Mouse (Mus musculus) common myeloid progenitor, adult 5-6 weeks (primary cell): ENCODE measurements around the gene Ttc9c. TPM values are rescaled to one million over a fixed set of nuclear protein-coding genes. Genes with fewer than 3 reads are reported as not detected.

Source experiments
- ATAC-seq: replicated peaks from 2 replicates; pipeline ENCODE4 v1.8.0; 2016; ENCODE audit warnings: low read depth, mild to moderate bottlenecking, moderate TSS enrichment, inconsistent platforms; ENCODE audit not compliant: poor library complexity, severe bottlenecking
- total RNA-seq: library from RNA; stranded (forward); fragments of 200-1000, 187-1606 nt; gene quantifications from 2 replicates; pipeline ENCODE4 v1.2.3, GENCODE M21; 2017

The Ttc9c gene
- total RNA-seq, 1 experiment from 2014 or later: 65.7 TPM

- peak; percentile 100 for ATAC-seq
Observed at GRCm38 (mm10) chr19:8786008-8786781, 32.9 kb downstream of the Ttc9c start, which contains the start of gene Taf6l. Taf6l (minus strand) TSS chr19:8786417.

- ATAC-seq: no peak
Observed at GRCm38 (mm10) chr19:8774951-8775421, 44.1 kb downstream of the Ttc9c start.

GRCm38 (mm10) chr19:8774086-8774835 lies 44.9 kb downstream of the Ttc9c start, which contains the start of gene Tmem179b:
Tmem179b (minus strand) TSS chr19:8774467.
- peak; percentile 80 for ATAC-seq

- ATAC-seq: no peak
Observed at GRCm38 (mm10) chr19:8773409-8773808, 45.7 kb downstream of the Ttc9c start.

- no peak for ATAC-seq
Observed at GRCm38 (mm10) chr19:8772996-8773395, 46.1 kb downstream of the Ttc9c start.

GRCm38 (mm10) chr19:8770567-8771270 lies 48.4 kb downstream of the Ttc9c start, which contains the start of gene Tmem223:
Tmem223 (plus strand) TSS chr19:8770996.
- ATAC-seq: peak; percentile 66

GRCm38 (mm10) chr19:8765562-8765961 lies 53.6 kb downstream of the Ttc9c start:
- no peak for ATAC-seq

- ATAC-seq: no peak
Observed at GRCm38 (mm10) chr19:8763276-8763675, 55.9 kb downstream of the Ttc9c start.

- no peak for ATAC-seq
Observed at GRCm38 (mm10) chr19:8760757-8761156, 58.4 kb downstream of the Ttc9c start.

Other genes with a start within 250 kb of the Ttc9c start
- gene Slc22a8, start 228.1 kb downstream of the Ttc9c start, total RNA-seq: not detected in 2 replicates
- gene Slc22a6, start 201.3 kb downstream of the Ttc9c start, total RNA-seq: not detected in 2 replicates
- gene Chrm1, start 155.5 kb downstream of the Ttc9c start, total RNA-seq: not detected in 2 replicates
- gene Slc3a2, start 96.0 kb downstream of the Ttc9c start, total RNA-seq: 124 and 150 TPM in 2 replicates
- gene Wdr74, start 83.5 kb downstream of the Ttc9c start, total RNA-seq: 121 and 149 TPM in 2 replicates
- 1.5 and 5.8 TPM in 2 replicates for gene 1700092M07Rik, start 78.6 kb downstream of the Ttc9c start, total RNA-seq
- 45.7 and 60.0 TPM in 2 replicates for gene Stx5a, start 77.9 kb downstream of the Ttc9c start, total RNA-seq
- 126 and 129 TPM in 2 replicates for gene Nxf1, start 62.3 kb downstream of the Ttc9c start, total RNA-seq
- 36.9 and 48.2 TPM in 2 replicates for gene Tmem223, start 48.3 kb downstream of the Ttc9c start, total RNA-seq
- gene Tmem179b, start 44.9 kb downstream of the Ttc9c start, total RNA-seq: 57.4 and 60.0 TPM in 2 replicates
- 10.3 and 11.4 TPM in 2 replicates for gene Taf6l, start 32.9 kb downstream of the Ttc9c start, total RNA-seq
- gene Polr2g, start 20.8 kb downstream of the Ttc9c start, total RNA-seq: 52.9 and 62.4 TPM in 2 replicates
- gene Zbtb3, start 16.8 kb downstream of the Ttc9c start, total RNA-seq: 1.8 and 1.9 TPM in 2 replicates
- gene Hnrnpul2, start 677 bp upstream of the Ttc9c start, total RNA-seq: 89.1 and 100 TPM in 2 replicates
- gene AC129217.1, start 10.4 kb upstream of the Ttc9c start, total RNA-seq: 4.2 TPM in 1 of 2 replicates, not detected in the other
- gene Bscl2, start 18.1 kb upstream of the Ttc9c start, total RNA-seq: 34.5 and 41.5 TPM in 2 replicates
- not detected in 2 replicates for gene Gng3, start 19.9 kb upstream of the Ttc9c start, total RNA-seq
- 0.73 TPM in 1 of 2 replicates, not detected in the other for gene Lrrn4cl, start 31.4 kb upstream of the Ttc9c start, total RNA-seq
- gene Ubxn1, start 52.2 kb upstream of the Ttc9c start, total RNA-seq: 176 and 210 TPM in 2 replicates
- 110 and 122 TPM in 2 replicates for gene Uqcc3, start 61.6 kb upstream of the Ttc9c start, total RNA-seq
- gene Lbhd1, start 64.4 kb upstream of the Ttc9c start, total RNA-seq: 7.7 and 35.4 TPM in 2 replicates
- not detected in 2 replicates for gene Gm49403, start 64.6 kb upstream of the Ttc9c start, total RNA-seq
- 53.0 and 62.6 TPM in 2 replicates for gene 1810009A15Rik, start 69.5 kb upstream of the Ttc9c start, total RNA-seq
- not detected in 2 replicates for gene Gm49416, start 69.6 kb upstream of the Ttc9c start, total RNA-seq
- gene Ints5, start 73.7 kb upstream of the Ttc9c start, total RNA-seq: 10.5 and 18.5 TPM in 2 replicates
- gene Ganab, start 78.7 kb upstream of the Ttc9c start, total RNA-seq: 63.4 and 73.1 TPM in 2 replicates
- 17.5 and 18.6 TPM in 2 replicates for gene B3gat3, start 101.0 kb upstream of the Ttc9c start, total RNA-seq
- gene Rom1, start 110.0 kb upstream of the Ttc9c start, total RNA-seq: 2.0 and 3.2 TPM in 2 replicates
- gene Eml3, start 110.2 kb upstream of the Ttc9c start, total RNA-seq: 22.9 and 41.2 TPM in 2 replicates
- gene Mta2, start 122.5 kb upstream of the Ttc9c start, total RNA-seq: 151 and 180 TPM in 2 replicates
- gene Tut1, start 134.5 kb upstream of the Ttc9c start, total RNA-seq: 19.9 and 25.9 TPM in 2 replicates
- gene Eef1g, start 147.7 kb upstream of the Ttc9c start, total RNA-seq: 721 and 789 TPM in 2 replicates
- gene Ahnak, start 170.0 kb upstream of the Ttc9c start, total RNA-seq: 14.1 and 14.9 TPM in 2 replicates